Mouse (Mus musculus): ENCODE data around the gene Sec24b. TPM values are rescaled to one million over a fixed set of nuclear protein-coding genes. Genes with fewer than 3 reads are reported as not detected.

Gene Sec24b
- polyA plus RNA-seq, 1 experiment from 2014 or later: 32.1 TPM

- no peak overlapping the region for H3K4me2 ChIP-seq
- H3K36me3 ChIP-seq: peaks cover 4% of the 10 kb centered on the region; the same call in 1 of the 2 replicates
- no peak overlapping the region for H3K9ac ChIP-seq
- ATAC-seq (ENCODE audit: insufficient number of reproducible peaks, low FRiP score): no peak
- H3K27ac ChIP-seq (ENCODE audit: poor library complexity, severe bottlenecking): no peak overlapping the region
- no peak overlapping the region for H3K4me3 ChIP-seq
- peaks cover 73% of the 10 kb centered on the region for H3K4me1 ChIP-seq (replicated peaks)
- no peaks in the 10 kb centered on the region for H3K27me3 ChIP-seq (replicated peaks)
- no peaks in the 10 kb centered on the region for H3K9me3 ChIP-seq (replicated peaks)
- 70% methylated on average over 6 of the region's 6 CpGs for WGBS
These were observed 6.8 kb downstream of the Sec24b start for GRCm38 (mm10) chr3:130054587-130054986.

GRCm38 (mm10) chr3:130053340-130054066, 7.8 kb downstream of the Sec24b start:
- Histone ChIP-seq H3K27me3 (replicated peaks) (no peaks in the 10 kb centered on the region), H3K4me1 (replicated peaks) (peaks cover 63% of the 10 kb centered on the region), H3K9me3 (replicated peaks) (no peaks in the 10 kb centered on the region), H3K4me3 (no peak overlapping the region), H3K4me2 (peak overlapping the region; percentile 29; the same call in 1 of the 2 replicates), H3K27ac (ENCODE audit: poor library complexity, severe bottlenecking) (peak overlapping the region; percentile 77), H3K9ac (no peak overlapping the region), H3K36me3 (peaks cover 6% of the 10 kb centered on the region; the same call in 1 of the 2 replicates)
- 0 out of 2 replicates have a peak, but pooled peaks have one; percentile 46 for ATAC-seq (ENCODE audit: insufficient number of reproducible peaks, low FRiP score)
- whole genome bisulfite sequencing: 44% methylated on average over 10 of the region's 10 CpGs

- peaks cover 57% of the 10 kb centered on the region for H3K4me1 ChIP-seq (replicated peaks)
- peaks cover 9% of the 10 kb centered on the region; the same call in 1 of the 2 replicates for H3K36me3 ChIP-seq
- H3K9me3 ChIP-seq (replicated peaks): no peaks in the 10 kb centered on the region
- WGBS: 61% methylated on average over 6 of the region's 6 CpGs
- H3K27me3 ChIP-seq (replicated peaks): no peaks in the 10 kb centered on the region
- H3K4me3 ChIP-seq: no peak overlapping the region
- 0 out of 2 replicates have a peak overlapping the region, but pooled peaks have one; percentile 36 for H3K9ac ChIP-seq
- H3K4me2 ChIP-seq: 0 out of 2 replicates have a peak overlapping the region, but pooled peaks have one; percentile 29
- peak overlapping the region; percentile 77 for H3K27ac ChIP-seq (ENCODE audit: poor library complexity, severe bottlenecking)
- ATAC-seq (ENCODE audit: insufficient number of reproducible peaks, low FRiP score): no peak; the same call in 1 of the 2 replicates
These were observed 8.6 kb downstream of the Sec24b start for GRCm38 (mm10) chr3:130052541-130053298.

GRCm38 (mm10) chr3:130052116-130052515, 9.2 kb downstream of the Sec24b start:
- Histone ChIP-seq H3K27me3 (replicated peaks) (no peaks in the 10 kb centered on the region), H3K36me3 (peaks cover 9% of the 10 kb centered on the region; the same call in 1 of the 2 replicates), H3K9ac (0 out of 2 replicates have a peak overlapping the region, but pooled peaks have one; percentile 36), H3K27ac (ENCODE audit: poor library complexity, severe bottlenecking) (peak overlapping the region; percentile 77), H3K4me1 (replicated peaks) (peaks cover 51% of the 10 kb centered on the region), H3K4me3 (no peak overlapping the region), H3K4me2 (no peak overlapping the region), H3K9me3 (replicated peaks) (no peaks in the 10 kb centered on the region)
- 84% methylated on average over 8 of the region's 8 CpGs for WGBS
- ATAC-seq (ENCODE audit: insufficient number of reproducible peaks, low FRiP score): peak; percentile 29; the same call in 1 of the 2 replicates

- H3K4me1 ChIP-seq (replicated peaks): peaks cover 7% of the 10 kb centered on the region
- no peak overlapping the region for H3K4me2 ChIP-seq
- no peak overlapping the region for H3K27ac ChIP-seq (ENCODE audit: poor library complexity, severe bottlenecking)
- no peak overlapping the region for H3K4me3 ChIP-seq
- H3K9ac ChIP-seq: no peak overlapping the region
- H3K36me3 ChIP-seq: peaks cover 59% of the 10 kb centered on the region
- no peak for ATAC-seq (ENCODE audit: insufficient number of reproducible peaks, low FRiP score)
- H3K9me3 ChIP-seq (replicated peaks): peaks cover 14% of the 10 kb centered on the region
- 95% methylated on average over 5 of the region's 5 CpGs for WGBS
- no peaks in the 10 kb centered on the region for H3K27me3 ChIP-seq (replicated peaks)
These were observed 20.6 kb downstream of the Sec24b start for GRCm38 (mm10) chr3:130040711-130041110.

GRCm38 (mm10) chr3:130040017-130040416, 21.3 kb downstream of the Sec24b start:
- Histone ChIP-seq H3K4me3 (no peak overlapping the region), H3K4me1 (replicated peaks) (peaks cover 7% of the 10 kb centered on the region), H3K27ac (ENCODE audit: poor library complexity, severe bottlenecking) (no peak overlapping the region), H3K9ac (no peak overlapping the region), H3K36me3 (peaks cover 63% of the 10 kb centered on the region), H3K9me3 (replicated peaks) (peaks cover 11% of the 10 kb centered on the region), H3K27me3 (replicated peaks) (no peaks in the 10 kb centered on the region), H3K4me2 (no peak overlapping the region)
- 79% methylated on average over 4 of the region's 4 CpGs for WGBS
- no peak for ATAC-seq (ENCODE audit: insufficient number of reproducible peaks, low FRiP score)

GRCm38 (mm10) chr3:130028741-130029140, 32.6 kb downstream of the Sec24b start:
- 76% methylated on average over 5 of the region's 5 CpGs for WGBS
- H3K4me2 ChIP-seq: no peak overlapping the region
- peaks cover 18% of the 10 kb centered on the region for H3K4me1 ChIP-seq (replicated peaks)
- ATAC-seq (ENCODE audit: insufficient number of reproducible peaks, low FRiP score): no peak
- no peaks in the 10 kb centered on the region for H3K9me3 ChIP-seq (replicated peaks)
- no peak overlapping the region for H3K27ac ChIP-seq (ENCODE audit: poor library complexity, severe bottlenecking)
- no peak overlapping the region for H3K4me3 ChIP-seq
- no peak overlapping the region for H3K9ac ChIP-seq
- no peaks in the 10 kb centered on the region for H3K27me3 ChIP-seq (replicated peaks)
- peaks cover 77% of the 10 kb centered on the region for H3K36me3 ChIP-seq

- Histone ChIP-seq H3K9ac (no peak overlapping the region), H3K9me3 (replicated peaks) (no peaks in the 10 kb centered on the region), H3K27me3 (replicated peaks) (no peaks in the 10 kb centered on the region), H3K4me2 (no peak overlapping the region), H3K4me3 (no peak overlapping the region), H3K36me3 (peaks cover 66% of the 10 kb centered on the region), H3K27ac (ENCODE audit: poor library complexity, severe bottlenecking) (no peak overlapping the region), H3K4me1 (replicated peaks) (peaks cover 18% of the 10 kb centered on the region)
- WGBS: 82% methylated on average over 10 of the region's 10 CpGs
- ATAC-seq (ENCODE audit: insufficient number of reproducible peaks, low FRiP score): no peak
These were observed 35.2 kb downstream of the Sec24b start for GRCm38 (mm10) chr3:130026181-130026580.

GRCm38 (mm10) chr3:130025556-130025955, 35.8 kb downstream of the Sec24b start:
- H3K36me3 ChIP-seq: peaks cover 61% of the 10 kb centered on the region

GRCm38 (mm10) chr3:130012943-130013342, 48.4 kb downstream of the Sec24b start:
- H3K9ac ChIP-seq: no peak overlapping the region
- no peak overlapping the region for H3K27ac ChIP-seq (ENCODE audit: poor library complexity, severe bottlenecking)
- H3K4me1 ChIP-seq (replicated peaks): peaks cover 4% of the 10 kb centered on the region; the same call in 1 of the 2 replicates
- H3K9me3 ChIP-seq (replicated peaks): no peaks in the 10 kb centered on the region; the same call in 1 of the 2 replicates
- H3K4me3 ChIP-seq: no peak overlapping the region
- H3K4me2 ChIP-seq: no peak overlapping the region
- H3K36me3 ChIP-seq: peaks cover 57% of the 10 kb centered on the region
- 77% methylated on average over 2 of the region's 2 CpGs for whole genome bisulfite sequencing
- no peak for ATAC-seq (ENCODE audit: insufficient number of reproducible peaks, low FRiP score)
- no peaks in the 10 kb centered on the region for H3K27me3 ChIP-seq (replicated peaks)

More at GRCm38 (mm10) chr3:130025556-130025955, 35.8 kb downstream of the Sec24b start:
- 89% methylated on average over 8 of the region's 8 CpGs for whole genome bisulfite sequencing
- Histone ChIP-seq H3K9ac (no peak overlapping the region), H3K27me3 (replicated peaks) (no peaks in the 10 kb centered on the region), H3K4me2 (no peak overlapping the region), H3K27ac (ENCODE audit: poor library complexity, severe bottlenecking) (no peak overlapping the region), H3K4me3 (no peak overlapping the region), H3K4me1 (replicated peaks) (peaks cover 20% of the 10 kb centered on the region), H3K9me3 (replicated peaks) (no peaks in the 10 kb centered on the region)
- ATAC-seq (ENCODE audit: insufficient number of reproducible peaks, low FRiP score): no peak

GRCm38 (mm10) chr3:130011236-130011635, 50.1 kb downstream of the Sec24b start:
- peaks cover 70% of the 10 kb centered on the region for H3K36me3 ChIP-seq
- H3K9me3 ChIP-seq (replicated peaks): no peaks in the 10 kb centered on the region; the same call in 1 of the 2 replicates
- no peak overlapping the region for H3K4me2 ChIP-seq
- WGBS: 79% methylated on average over 1 of the region's 1 CpGs
- no peak overlapping the region for H3K4me3 ChIP-seq
- peaks cover 4% of the 10 kb centered on the region; the same call in 1 of the 2 replicates for H3K4me1 ChIP-seq (replicated peaks)
- no peak overlapping the region for H3K9ac ChIP-seq
- no peak for ATAC-seq (ENCODE audit: insufficient number of reproducible peaks, low FRiP score)
- no peaks in the 10 kb centered on the region for H3K27me3 ChIP-seq (replicated peaks)
- no peak overlapping the region for H3K27ac ChIP-seq (ENCODE audit: poor library complexity, severe bottlenecking)

Data from heart, embryonic 12.5 days (tissue).